Mouse (Mus musculus) gastrocnemius, postnatal 10 days (tissue): ENCODE results near the gene Ccn2. TPM values are rescaled to one million over a fixed set of nuclear protein-coding genes. Genes with fewer than 3 reads are reported as not detected.

Experiments
- DNase-seq: peaks from one replicate; pipeline ENCODE4 v3.0.0; 2021; ENCODE audit warnings: mixed read lengths
- long read RNA-seq, 2 experiments: library from polyadenylated mRNA; stranded (forward); transcript quantifications; one replicate each; pipeline ENCODE4 v2.0.0; 2021
- total RNA-seq, 2 experiments: library from RNA; stranded (reverse); gene quantifications; 2 replicates each; pipeline ENCODE4 v1.2.3; 2021

Ccn2 gene
- total RNA-seq: 10 to 100 TPM; 34.5 to 64.3 TPM
- long read RNA-seq, experiment 1, transcript Ccn2-201 (5 exons, 2,398 nt): major isoform, 28 of 30 reads
- long read RNA-seq, experiment 1, partial matches to known transcripts: 2 of 30 reads
- long read RNA-seq, experiment 1, other reads (novel, unspliced or antisense): 0 of 30 reads
- long read RNA-seq, experiment 2, transcript Ccn2-201 (5 exons, 2,398 nt): major isoform, 52 of 62 reads
- long read RNA-seq, experiment 2, partial matches to known transcripts: 8 of 62 reads
- long read RNA-seq, experiment 2, other reads (novel, unspliced or antisense): 1 of 62 reads

- peak; percentile 78 for DNase-seq
Observed at GRCm38 (mm10) chr10:24595250-24596002, at the start of gene Ccn2. Gene Ccn2, plus strand, starts transcription at chr10:24595442.

DNA sequence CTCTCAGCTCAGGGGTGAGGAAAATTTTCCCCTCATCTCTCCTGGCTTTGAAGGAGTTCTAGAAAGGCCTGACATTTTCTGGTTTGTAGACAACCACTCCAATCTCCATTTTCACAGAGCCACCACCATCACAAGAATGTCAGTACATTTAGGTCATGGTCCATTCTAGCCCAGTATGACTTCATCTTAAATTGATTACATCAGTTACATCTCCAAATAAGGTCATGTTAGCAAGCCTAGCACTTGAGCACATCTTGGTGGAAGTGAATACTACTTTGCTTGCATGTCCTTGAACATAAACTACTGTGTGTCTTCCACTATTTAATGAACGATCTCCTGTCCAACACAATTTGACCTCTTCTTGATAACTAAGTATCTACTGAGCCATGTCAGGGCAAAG, 42.4 kb upstream of the Ccn2 start:
- DNase-seq: no peak

DNA sequence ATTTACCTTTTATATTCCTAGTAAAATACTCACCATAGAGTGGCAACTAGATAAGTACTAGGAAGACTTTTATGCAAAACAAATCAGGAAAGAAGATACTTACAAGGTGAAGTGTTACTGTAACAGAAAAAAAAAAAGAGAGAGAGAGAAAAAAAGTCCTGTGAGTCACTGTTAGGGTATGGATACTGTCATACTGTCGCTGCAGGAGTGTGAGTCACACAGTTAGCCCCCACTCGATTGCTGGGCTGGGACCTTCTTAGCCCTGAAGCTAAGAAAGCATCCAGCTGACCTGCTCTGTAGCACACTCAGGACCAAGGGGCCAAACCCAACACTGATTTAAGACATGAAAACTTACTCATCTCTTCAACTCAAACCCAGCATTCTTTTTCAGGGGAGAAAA, 41.2 kb upstream of the Ccn2 start:
- DNase-seq: no peak

DNA sequence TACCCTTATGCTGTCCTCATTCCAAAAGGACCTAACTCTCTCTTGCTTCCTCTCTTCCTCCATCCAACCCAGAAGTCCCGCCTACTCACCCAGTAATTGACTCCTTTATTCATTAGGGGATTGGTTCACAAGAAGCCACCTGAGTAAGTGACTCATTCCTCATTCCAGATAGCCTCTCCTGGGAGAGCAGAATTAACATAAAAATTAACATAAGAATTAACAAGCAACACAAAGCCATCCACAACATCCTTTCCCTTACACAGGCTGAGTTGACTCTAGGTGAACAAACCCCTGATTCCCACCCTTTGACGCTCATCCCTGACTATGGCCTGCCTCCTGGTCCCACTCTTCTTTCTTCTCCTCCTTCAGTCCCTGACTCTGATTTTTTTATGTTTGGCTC, 36.9 kb upstream of the Ccn2 start:
- no peak for DNase-seq

DNA sequence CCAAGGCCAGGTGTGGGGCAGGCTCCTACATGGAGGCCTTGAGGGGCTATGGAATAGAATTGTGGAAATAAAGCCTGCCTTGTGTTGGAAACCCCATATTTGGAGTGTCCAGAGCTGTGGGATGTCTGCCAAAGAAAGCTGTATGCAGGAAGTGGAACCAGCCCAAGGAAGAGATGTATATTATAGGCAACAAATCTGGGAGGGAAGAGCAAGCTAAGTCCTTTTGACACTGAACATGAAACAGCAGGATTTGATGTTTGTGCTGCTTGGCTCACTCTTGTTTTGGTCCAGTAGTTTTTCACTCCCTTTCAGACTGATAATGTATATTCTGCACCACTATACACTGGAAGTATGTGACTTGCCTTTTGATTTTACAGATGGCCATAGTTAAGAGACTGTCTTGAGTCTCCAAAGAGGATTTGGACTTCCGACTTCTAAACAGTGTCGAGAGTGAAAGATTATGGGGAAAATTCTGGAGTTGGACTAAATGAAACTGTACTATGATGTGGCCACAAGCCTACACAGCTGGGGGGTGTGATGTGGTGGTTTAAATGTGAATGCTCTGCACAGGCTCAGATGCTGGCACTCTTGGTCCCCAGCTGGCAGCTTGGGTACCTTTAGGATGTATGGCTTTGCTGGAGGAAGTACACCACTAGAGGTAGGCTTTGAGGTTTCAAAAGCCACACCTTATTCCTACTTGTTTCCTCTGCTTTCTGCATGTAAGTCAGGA, 25.4 kb upstream of the Ccn2 start:
- DNase-seq: no peak

- no peak for DNase-seq
Observed at GRCm38 (mm10) chr10:24572044-24572960, 22.9 kb upstream of the Ccn2 start.

DNA sequence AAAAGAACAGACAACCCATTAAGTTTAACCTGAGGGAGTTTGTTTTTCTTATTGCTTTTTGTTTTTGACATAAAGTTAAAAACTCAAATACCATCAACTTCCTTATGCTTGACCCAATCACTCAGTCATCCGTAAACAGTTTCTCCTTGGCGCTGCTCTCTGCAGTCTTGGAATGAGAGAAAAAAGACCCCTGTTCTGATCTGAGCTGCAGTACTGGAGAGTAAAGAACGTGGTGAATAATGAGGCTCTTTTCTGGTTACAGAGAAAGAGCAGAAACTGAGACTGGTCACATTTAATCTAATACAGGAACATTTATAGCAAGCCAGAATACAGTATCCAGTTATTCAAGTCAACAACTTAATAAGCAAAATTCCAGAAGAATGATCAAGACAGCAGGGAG, 21.8 kb upstream of the Ccn2 start:
- no peak for DNase-seq

GRCm38 (mm10) chr10:24581076-24581475, 14.2 kb upstream of the Ccn2 start:
- no peak for DNase-seq

GRCm38 (mm10) chr10:24588824-24589223, 6.4 kb upstream of the Ccn2 start:
- DNase-seq: no peak

DNA sequence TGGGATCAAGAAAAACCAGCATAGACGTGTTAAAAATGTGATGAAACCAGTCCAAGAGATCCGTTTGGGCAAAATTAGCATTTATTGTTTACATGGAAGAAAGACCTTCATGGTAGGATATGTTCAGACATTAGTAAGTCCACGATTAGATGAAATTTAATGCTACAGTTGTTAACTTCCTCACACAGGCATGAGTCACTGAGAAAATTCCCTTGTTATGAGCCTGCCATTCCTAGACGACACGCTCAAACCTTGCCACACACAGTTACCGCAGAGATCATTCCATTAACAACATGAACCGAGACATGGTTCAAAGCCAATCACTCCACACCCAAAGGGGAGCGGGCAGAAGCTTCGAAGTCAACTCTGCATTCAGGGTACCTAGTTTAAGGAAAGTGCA, 6.0 kb upstream of the Ccn2 start:
- DNase-seq: no peak

- DNase-seq: no peak
Observed at GRCm38 (mm10) chr10:24590546-24590945, 4.7 kb upstream of the Ccn2 start.

GRCm38 (mm10) chr10:24591136-24591535, 4.1 kb upstream of the Ccn2 start:
- peak; percentile 89 for DNase-seq

- no peak for DNase-seq
Observed at GRCm38 (mm10) chr10:24591741-24592140, 3.5 kb upstream of the Ccn2 start.

GRCm38 (mm10) chr10:24592318-24592717, 2.9 kb upstream of the Ccn2 start:
- DNase-seq: no peak

DNA sequence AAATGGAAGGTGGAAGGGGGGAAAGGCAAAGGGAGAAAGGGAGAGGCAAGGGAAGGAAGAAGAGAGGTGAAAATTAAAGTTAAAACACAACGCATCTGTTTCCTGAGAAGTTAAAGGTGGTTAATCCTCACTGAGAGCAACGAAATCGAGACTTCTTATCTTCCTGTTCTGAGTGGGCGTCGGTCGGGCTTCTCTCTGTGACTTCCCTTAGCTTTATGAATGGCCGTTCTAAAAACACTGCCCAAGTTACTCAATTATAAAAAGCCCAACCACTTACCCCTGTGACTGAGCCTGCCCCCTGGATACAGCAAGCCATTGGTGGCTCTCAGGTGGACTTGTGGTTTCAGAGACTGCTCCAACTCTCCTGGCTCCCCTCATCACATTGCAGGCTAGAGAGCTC, 2.3 kb upstream of the Ccn2 start:
- DNase-seq: no peak

DNA sequence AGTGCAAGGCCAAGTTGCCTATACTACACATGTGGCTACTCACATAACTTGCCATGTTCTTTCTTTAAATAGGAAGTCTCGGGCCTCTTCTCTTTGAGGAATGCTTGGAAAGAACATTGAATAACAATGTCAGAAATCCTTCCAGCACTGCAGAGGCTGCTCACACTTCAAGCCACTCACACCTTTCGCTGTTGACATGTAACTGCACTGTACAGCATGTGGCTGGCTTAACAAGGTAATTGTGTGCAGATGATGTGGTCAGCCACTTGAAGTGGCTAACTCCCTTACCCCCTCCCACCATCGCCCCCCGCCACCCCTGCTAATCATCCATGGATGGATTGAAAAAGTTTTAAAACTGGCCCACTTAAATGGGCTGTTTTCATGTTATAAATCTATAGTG, 1.7 kb upstream of the Ccn2 start:
- DNase-seq: no peak

GRCm38 (mm10) chr10:24596003-24596868, 994 bp downstream of the Ccn2 start:
- DNase-seq: peak; percentile 60

DNA sequence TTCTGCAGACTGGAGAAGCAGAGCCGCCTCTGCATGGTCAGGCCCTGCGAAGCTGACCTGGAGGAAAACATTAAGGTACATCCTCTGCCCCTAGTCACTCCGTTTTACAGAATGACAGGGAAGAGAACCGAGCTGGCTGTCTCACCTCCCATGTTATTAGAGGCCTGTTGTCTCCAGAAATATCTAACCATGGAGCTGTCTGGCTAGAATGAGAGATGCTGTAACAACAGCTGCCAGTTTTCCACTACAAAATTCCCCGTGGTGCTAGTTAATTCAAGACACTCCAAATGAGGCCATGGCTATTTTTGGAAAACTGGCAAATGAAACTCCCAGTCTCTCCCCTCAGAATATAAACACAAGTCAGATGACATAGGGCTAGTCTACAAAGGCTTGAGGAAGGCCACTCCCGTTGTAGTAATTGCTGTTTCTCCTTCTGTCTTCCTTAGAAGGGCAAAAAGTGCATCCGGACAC, 1.7 kb downstream of the Ccn2 start:
- peak; percentile 14 for DNase-seq

DNA sequence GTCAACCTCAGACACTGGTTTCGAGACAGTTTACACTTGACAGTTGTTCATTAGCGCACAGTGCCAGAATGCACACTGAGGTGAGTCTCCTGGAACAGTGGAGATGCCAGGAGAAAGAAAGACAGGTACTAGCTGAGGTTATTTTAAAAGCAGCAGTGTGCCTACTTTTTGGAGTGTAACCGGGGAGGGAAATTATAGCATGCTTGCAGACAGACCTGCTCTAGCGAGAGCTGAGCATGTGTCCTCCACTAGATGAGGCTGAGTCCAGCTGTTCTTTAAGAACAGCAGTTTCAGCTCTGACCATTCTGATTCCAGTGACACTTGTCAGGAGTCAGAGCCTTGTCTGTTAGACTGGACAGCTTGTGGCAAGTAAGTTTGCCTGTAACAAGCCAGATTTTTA, 2.5 kb downstream of the Ccn2 start:
- DNase-seq: no peak

DNA sequence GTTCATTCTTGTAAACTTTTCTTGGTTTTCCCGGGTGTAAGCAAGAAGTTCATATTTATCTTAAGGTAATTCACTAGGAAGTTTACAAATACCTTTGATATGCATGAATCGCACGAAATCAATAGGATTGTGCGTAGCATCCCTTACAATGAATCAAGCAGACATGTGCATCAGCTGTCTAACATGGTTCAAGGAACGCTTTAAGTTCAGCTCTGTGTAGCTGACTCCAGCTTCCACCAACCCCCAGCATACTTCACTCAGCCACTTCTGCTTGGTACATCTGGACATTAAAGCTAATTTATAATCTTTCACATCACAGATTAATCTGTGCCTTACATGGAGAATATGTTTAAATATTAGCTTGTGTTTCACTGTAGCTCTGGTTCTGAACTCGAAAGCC, 3.5 kb downstream of the Ccn2 start:
- no peak for DNase-seq

GRCm38 (mm10) chr10:24599802-24600201, 4.6 kb downstream of the Ccn2 start:
- no peak for DNase-seq
